Mouse (Mus musculus) E14TG2a.4 (cell line): Measurements from ENCODE around the gene Zfp113.

Experiments used
- CTCF ChIP-seq: conservative IDR thresholded peaks from 2 replicates; pipeline ENCODE4 v1.5.1; 2014; ENCODE audit warnings: low read length
- NANOG ChIP-seq: IDR thresholded peaks from 2 replicates; pipeline ENCODE4 v1.6.1; 2014; ENCODE audit warnings: borderline replicate concordance, low read length, mixed read lengths

DNA sequence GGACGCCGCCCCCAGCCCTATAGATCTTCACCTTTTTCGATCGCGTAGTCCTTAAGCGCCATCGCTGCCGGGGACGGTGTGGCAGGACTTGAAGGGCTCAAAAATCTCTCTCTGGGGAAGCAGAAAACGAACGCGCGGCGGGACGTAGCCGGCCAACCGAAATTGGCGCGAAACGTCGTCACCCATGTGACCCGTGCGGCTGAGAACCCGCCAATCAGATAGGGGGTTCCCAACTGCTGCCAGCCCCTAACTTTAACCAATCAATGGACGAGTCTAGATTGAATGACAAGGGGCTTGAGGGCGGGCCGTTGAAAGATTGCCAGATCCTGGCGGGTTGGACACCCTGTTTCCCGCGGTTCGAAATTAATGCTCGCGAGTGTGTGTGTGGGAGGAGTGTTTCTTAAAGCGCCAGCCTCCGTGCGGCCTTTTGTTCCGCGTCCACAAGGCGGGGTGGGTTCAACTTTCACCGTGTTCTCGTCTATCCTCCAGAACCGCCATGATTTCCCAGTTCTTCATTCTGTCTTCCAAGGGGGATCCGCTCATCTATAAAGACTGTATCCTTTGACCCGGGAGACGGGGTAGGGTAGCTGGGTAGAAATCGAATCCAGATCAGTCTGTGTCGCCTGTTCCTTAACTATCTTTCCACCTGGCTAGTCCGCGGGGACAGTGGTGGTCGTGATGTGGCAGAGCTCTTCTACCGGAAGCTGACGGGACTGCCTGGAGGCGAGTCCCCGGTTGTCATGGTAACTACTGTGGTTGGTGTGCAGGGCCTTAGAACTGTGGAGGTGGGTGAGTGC, 16.3 kb upstream of the Zfp113 start, which contains the start of the genes Ap4m1 and Mcm7:
- TF ChIP-seq CTCF = no peak
- no peak for TF ChIP-seq NANOG
